Mouse (Mus musculus): ENCODE measurements around the gene Olfr382. TPM values are rescaled to one million over a fixed set of nuclear protein-coding genes. Genes with fewer than 3 reads are reported as not detected.
"Not testable (repeated sequence)": the region's sequence is repeated elsewhere in the genome, so short reads cannot be mapped to it uniquely, and the experiment has no call there.

Gene Olfr382
- polyA plus RNA-seq (2012; fragmentation: generic; extraction: Trizol), result not detected

- Histone ChIP-seq H3K36me3 (ENCODE audit: control insufficient read depth, insufficient read depth) (no peaks in the 10 kb centered on the region), H3K4me3 (no peak within 1 kb of the TSS), H3K4me2 (ENCODE audit: low read depth) (no peak within 1 kb of the TSS), H3K79me2 (ENCODE audit: control insufficient read depth, insufficient read depth) (no peaks in the 10 kb centered on the region), H3K27me3 (ENCODE audit: control insufficient read depth, insufficient read depth, insufficient read length) (no peaks in the 10 kb centered on the region), H3ac (ENCODE audit: control insufficient read depth, insufficient read length) (no peak within 1 kb of the TSS)
- no peak for TF ChIP-seq MYOD1 (IDR thresholded peaks at IDR 0.05; ENCODE audit: control insufficient read depth in 1 of 3, insufficient read length in 2 of 3, low read depth in 2 of 3)
- TF ChIP-seq TCF3 (IDR thresholded peaks at IDR 0.05; ENCODE audit: insufficient read length, low read depth), result no peak
- no peak for TF ChIP-seq REST (IDR thresholded peaks at IDR 0.05; ENCODE audit: insufficient read depth, insufficient read length)
- TF ChIP-seq POLR2AphosphoS2 (IDR thresholded peaks at IDR 0.05; ENCODE audit: insufficient read length, low read depth), result no peak
- TF ChIP-seq TCF12 (IDR thresholded peaks at IDR 0.05; ENCODE audit: insufficient read depth, poor library complexity, severe bottlenecking), result no peak
- no peak for TF ChIP-seq CEBPB (IDR thresholded peaks at IDR 0.05; ENCODE audit: insufficient read depth, poor library complexity, severe bottlenecking)
- TF ChIP-seq POLR2A (IDR thresholded peaks at IDR 0.05; ENCODE audit: insufficient read length, low read depth), result no peak
- no peak for TF ChIP-seq MAX (IDR thresholded peaks at IDR 0.05; ENCODE audit: low read depth)
- TF ChIP-seq MYOG (IDR thresholded peaks at IDR 0.05; ENCODE audit: control insufficient read depth in 1 of 3, insufficient read depth in 1 of 3, insufficient read length in 2 of 3, low read depth in 2 of 3), result no peak
Measured at GRCm38 (mm10) chr11:73517097-73517496, at the start of gene Olfr382. Gene Olfr382 (minus strand): TSS chr11:73517197.

- not testable (repeated sequence) for H3K4me2 ChIP-seq (ENCODE audit: low read depth); H3K27me3 ChIP-seq (ENCODE audit: control insufficient read depth, insufficient read depth, insufficient read length); H3K79me2 ChIP-seq (ENCODE audit: control insufficient read depth, insufficient read depth); H3ac ChIP-seq (ENCODE audit: control insufficient read depth, insufficient read length); H3K4me3 ChIP-seq; H3K36me3 ChIP-seq (ENCODE audit: control insufficient read depth, insufficient read depth)
Measured at GRCm38 (mm10) chr11:73528971-73529370, 12.0 kb upstream of the Olfr382 start.

GRCm38 (mm10) chr11:73491503-73491902 is 25.5 kb downstream of the Olfr382 start, which contains the start of gene Olfr381:
Gene Olfr381 (minus strand): TSS chr11:73491603.
- no peak within 1 kb of the TSS for H3K4me3 ChIP-seq
- no peak within 1 kb of the TSS for H3K4me2 ChIP-seq (ENCODE audit: low read depth)
- TF ChIP-seq USF1 (IDR thresholded peaks at IDR 0.05; ENCODE audit: low read depth) (no peak), TCF12 (IDR thresholded peaks at IDR 0.05; ENCODE audit: insufficient read depth, poor library complexity, severe bottlenecking) (no peak), REST (IDR thresholded peaks at IDR 0.05; ENCODE audit: insufficient read depth, insufficient read length) (no peak), TCF3 (IDR thresholded peaks at IDR 0.05; ENCODE audit: insufficient read length, low read depth) (no peak), MYOG (IDR thresholded peaks at IDR 0.05; ENCODE audit: control insufficient read depth in 1 of 3, insufficient read depth in 1 of 3, insufficient read length in 2 of 3, low read depth in 2 of 3) (no peak), POLR2A (IDR thresholded peaks at IDR 0.05; ENCODE audit: insufficient read length, low read depth) (no peak), CEBPB (IDR thresholded peaks at IDR 0.05; ENCODE audit: insufficient read depth, poor library complexity, severe bottlenecking) (no peak), E2F4 (IDR thresholded peaks at IDR 0.05; ENCODE audit: insufficient read depth) (no peak), SRF (IDR thresholded peaks at IDR 0.05; ENCODE audit: control insufficient read depth, insufficient read length, low read depth) (no peak), POLR2AphosphoS2 (IDR thresholded peaks at IDR 0.05; ENCODE audit: insufficient read length, low read depth) (no peak), MYOD1 (IDR thresholded peaks at IDR 0.05; ENCODE audit: control insufficient read depth in 1 of 3, insufficient read length in 2 of 3, low read depth in 2 of 3) (no peak), MAX (IDR thresholded peaks at IDR 0.05; ENCODE audit: low read depth) (no peak)
- H3K27me3 ChIP-seq (ENCODE audit: control insufficient read depth, insufficient read depth, insufficient read length), result no peaks in the 10 kb centered on the region
- H3ac ChIP-seq (ENCODE audit: control insufficient read depth, insufficient read length), result no peak within 1 kb of the TSS
- no peaks in the 10 kb centered on the region for H3K36me3 ChIP-seq (ENCODE audit: control insufficient read depth, insufficient read depth)
- no peaks in the 10 kb centered on the region for H3K79me2 ChIP-seq (ENCODE audit: control insufficient read depth, insufficient read depth)

Other genes with a start within 250 kb of the Olfr382 start
- 0.05 TPM for gene Trpv3, start 249.8 kb downstream of the Olfr382 start, polyA plus RNA-seq (2012; fragmentation: generic; extraction: Trizol)
- gene Aspa, start 187.6 kb downstream of the Olfr382 start, polyA plus RNA-seq (2012; fragmentation: generic; extraction: Trizol), result 5.3 TPM
- gene Gm49340, start 187.5 kb downstream of the Olfr382 start, polyA plus RNA-seq (2012; fragmentation: generic; extraction: Trizol), result not detected
- gene Spata22, start 187.5 kb downstream of the Olfr382 start, polyA plus RNA-seq (2012; fragmentation: generic; extraction: Trizol), result not detected
- gene Olfr20, start 166.4 kb downstream of the Olfr382 start, polyA plus RNA-seq (2012; fragmentation: generic; extraction: Trizol), result not detected
- not detected for gene Olfr376, start 146.0 kb downstream of the Olfr382 start, polyA plus RNA-seq (2012; fragmentation: generic; extraction: Trizol)
- gene Olfr1, start 117.6 kb downstream of the Olfr382 start, polyA plus RNA-seq (2012; fragmentation: generic; extraction: Trizol), result not detected
- not detected for gene Olfr378, start 88.7 kb downstream of the Olfr382 start, polyA plus RNA-seq (2012; fragmentation: generic; extraction: Trizol)
- not detected for gene Olfr380, start 59.7 kb downstream of the Olfr382 start, polyA plus RNA-seq (2012; fragmentation: generic; extraction: Trizol)
- not detected for gene Olfr381, start 25.6 kb downstream of the Olfr382 start, polyA plus RNA-seq (2012; fragmentation: generic; extraction: Trizol)
- gene Olfr385, start 75.8 kb upstream of the Olfr382 start, polyA plus RNA-seq (2012; fragmentation: generic; extraction: Trizol), result not detected
- not detected for gene Olfr384, start 81.4 kb upstream of the Olfr382 start, polyA plus RNA-seq (2012; fragmentation: generic; extraction: Trizol)
- not detected for gene Zfp735, start 171.6 kb upstream of the Olfr382 start, polyA plus RNA-seq (2012; fragmentation: generic; extraction: Trizol)